Comparison of ENCODE assay signal across 8 mouse cellular contexts in the genomic region with DNA sequence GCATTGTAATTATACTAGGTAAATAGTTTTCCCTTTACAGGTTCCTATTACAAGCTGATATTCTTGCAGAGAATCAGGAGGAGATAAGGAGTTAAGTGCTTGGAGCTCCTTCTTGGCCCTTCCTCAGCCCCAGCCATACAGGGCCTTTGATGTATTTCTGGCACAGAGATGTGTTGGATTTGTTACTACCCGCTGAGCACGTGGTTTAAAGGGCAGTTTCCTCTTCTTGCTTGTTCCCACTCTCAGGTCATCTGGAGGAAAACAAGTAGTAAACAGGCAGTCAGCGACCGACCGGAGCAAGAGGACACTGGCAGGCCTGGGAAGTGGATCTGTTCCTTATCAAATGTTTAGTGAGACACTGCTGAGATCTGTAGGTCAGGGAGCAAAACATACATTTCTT. TPM values are rescaled to one million over a fixed set of nuclear protein-coding genes. Genes with fewer than 3 reads are reported as not detected.
DNase-seq lines count a peak whose midpoint lies in the region; ATAC-seq lines count a peak whose summit lies in the region.

No protein-coding gene starts in this region.

- H3K36me3 ChIP-seq in forebrain, embryonic 13.5 days (ENCODE audit: poor library complexity, severe bottlenecking) = no peaks in the 10 kb centered on the region
- H3K36me3 ChIP-seq in forebrain, embryonic 12.5 days (replicated peaks) = no peaks in the 10 kb centered on the region
- no peaks in the 10 kb centered on the region for H3K36me3 ChIP-seq in neural tube, embryonic 13.5 days

- H3K4me2 ChIP-seq in forebrain, embryonic 13.5 days = no peak overlapping the region
- H3K4me2 ChIP-seq in forebrain, embryonic 12.5 days = no peak overlapping the region
- H3K4me2 ChIP-seq in neural tube, embryonic 13.5 days = no peak overlapping the region

- 66% methylated on average over 5 of the region's 5 CpGs for WGBS in forebrain, embryonic 13.5 days
- 71% methylated on average over 5 of the region's 5 CpGs for WGBS in forebrain, embryonic 12.5 days
- 70% methylated on average over 5 of the region's 5 CpGs for WGBS in neural tube, embryonic 13.5 days

- no peaks in the 10 kb centered on the region for H3K27me3 ChIP-seq in forebrain, embryonic 13.5 days
- no peaks in the 10 kb centered on the region for H3K27me3 ChIP-seq in forebrain, embryonic 12.5 days
- no peaks in the 10 kb centered on the region for H3K27me3 ChIP-seq in neural tube, embryonic 13.5 days

- no peak overlapping the region for H3K27ac ChIP-seq in forebrain, embryonic 13.5 days
- no peak overlapping the region for H3K27ac ChIP-seq in forebrain, embryonic 12.5 days
- peak overlapping the region; percentile 13; the same call in 1 of the 2 replicates for H3K27ac ChIP-seq in neural tube, embryonic 13.5 days (replicated peaks)

- DNase-seq in neural tube, embryonic 10.5 days (ENCODE audit: extremely low spot score, low spot score) = no peak
- DNase-seq in kidney, postnatal 25 days = peak; percentile 11 to 41
- peak; percentile 34 to 48 for DNase-seq in urinary bladder, postnatal 36 days (ENCODE audit: low spot score in 2 of 2)
- DNase-seq in frontal cortex, postnatal 14 days (ENCODE audit: low spot score in 2 of 2) = no peak

- no peaks in the 10 kb centered on the region for H3K9me3 ChIP-seq in forebrain, embryonic 13.5 days (replicated peaks)
- no peaks in the 10 kb centered on the region for H3K9me3 ChIP-seq in forebrain, embryonic 12.5 days
- no peaks in the 10 kb centered on the region for H3K9me3 ChIP-seq in neural tube, embryonic 13.5 days

- H3K4me1 ChIP-seq in forebrain, embryonic 13.5 days = no peaks in the 10 kb centered on the region
- H3K4me1 ChIP-seq in forebrain, embryonic 12.5 days = no peaks in the 10 kb centered on the region
- no peaks in the 10 kb centered on the region for H3K4me1 ChIP-seq in neural tube, embryonic 13.5 days (replicated peaks)

- H3K9ac ChIP-seq in forebrain, embryonic 13.5 days = no peak overlapping the region
- no peak overlapping the region for H3K9ac ChIP-seq in forebrain, embryonic 12.5 days
- no peak overlapping the region for H3K9ac ChIP-seq in neural tube, embryonic 13.5 days

- ATAC-seq in forebrain, embryonic 13.5 days = 0 out of 2 replicates have a peak, but pooled peaks have one; percentile 8
- no peak for ATAC-seq in forebrain, embryonic 12.5 days (ENCODE audit: low FRiP score)
- ATAC-seq in neural tube, embryonic 13.5 days (ENCODE audit: low read depth) = no peak
- ATAC-seq in inflammation-experienced regulatory T-cells, adult 6 months = no peak

- no peak overlapping the region for H3K4me3 ChIP-seq in forebrain, embryonic 13.5 days
- no peak overlapping the region for H3K4me3 ChIP-seq in forebrain, embryonic 12.5 days (replicated peaks)
- no peak overlapping the region for H3K4me3 ChIP-seq in neural tube, embryonic 13.5 days

RNA-seq across cellular contexts. Expression of gene AL731706.1, which starts 56.7 kb away (rescaled TPM):
- polyA plus RNA-seq in forebrain, embryonic 13.5 days (2015; fragmentation: Nextera tagmentation; extraction: Ambion mirVana) = 22.1 and 27.4 TPM in 2 replicates
- 23.3 and 25.8 TPM in 2 replicates for polyA plus RNA-seq in forebrain, embryonic 12.5 days (2016; fragmentation: Nextera tagmentation; extraction: Ambion mirVana)
- polyA plus RNA-seq in neural tube, embryonic 13.5 days (2015; fragmentation: Nextera tagmentation; extraction: Ambion mirVana) = 18.1 and 29.4 TPM in 2 replicates
- polyA plus RNA-seq in inflammation-experienced regulatory T-cells, adult 6 months (2017; shearing (Covaris generic)) = 10 to 100 TPM; 14.1 to 26.3 (median 18.6) TPM

RNA-seq across cellular contexts. Expression of gene Mkks, which starts 56.7 kb away (rescaled TPM):
- polyA plus RNA-seq in forebrain, embryonic 13.5 days (2015; fragmentation: Nextera tagmentation; extraction: Ambion mirVana) = 9.9 and 10.8 TPM in 2 replicates
- 10.6 and 12.7 TPM in 2 replicates for polyA plus RNA-seq in forebrain, embryonic 12.5 days (2016; fragmentation: Nextera tagmentation; extraction: Ambion mirVana)
- polyA plus RNA-seq in neural tube, embryonic 13.5 days (2015; fragmentation: Nextera tagmentation; extraction: Ambion mirVana) = 14.2 and 17.3 TPM in 2 replicates
- polyA plus RNA-seq in inflammation-experienced regulatory T-cells, adult 6 months (2017; shearing (Covaris generic)) = 10 to 100 TPM; 11.4 to 13.7 (median 11.5) TPM

RNA-seq across cellular contexts. Expression of gene Slx4ip, which starts 56.9 kb away (rescaled TPM):
- polyA plus RNA-seq in forebrain, embryonic 13.5 days (2015; fragmentation: Nextera tagmentation; extraction: Ambion mirVana) = 12.2 and 12.8 TPM in 2 replicates
- polyA plus RNA-seq in forebrain, embryonic 12.5 days (2016; fragmentation: Nextera tagmentation; extraction: Ambion mirVana) = 11.6 and 12.1 TPM in 2 replicates
- 12.3 and 14.3 TPM in 2 replicates for polyA plus RNA-seq in neural tube, embryonic 13.5 days (2015; fragmentation: Nextera tagmentation; extraction: Ambion mirVana)
- polyA plus RNA-seq in inflammation-experienced regulatory T-cells, adult 6 months (2017; shearing (Covaris generic)) = 1 to 10 TPM; 4.8 to 6.7 (median 6.1) TPM

Comparison
In these comparisons a context has a peak if more than half of its experiments do, and no peak if none do; other contexts are left out.
1. DNase-seq: peak in kidney, postnatal 25 days (2 of 2) and urinary bladder, postnatal 36 days (2 of 2); none in neural tube, embryonic 10.5 days (single experiment) and frontal cortex, postnatal 14 days (0 of 2).